ENCODE assay signal across 11 mouse cellular contexts in genomic region chr8:15392056-15392455, GRCm38 (mm10).
A peak's percentile ranks its signal among the peaks of the same experiment; 100 is the strongest.
DNase-seq lines count a peak whose midpoint lies in the region; ATAC-seq and TF ChIP-seq lines count a peak whose summit lies in the region.
"Had no signal": no experiment of that assay in that cellular context is flagged by ENCODE, and none has a peak within 500 bp of the region (broad histone marks: within the 10 kb centered on the region; RNA-seq: fewer than 3 reads in every experiment).

No protein-coding gene starts in this region.

- H3K27ac ChIP-seq in stomach, postnatal 0 days (replicated peaks), result no peak overlapping the region
- H3K27ac ChIP-seq: liver, embryonic 14.5 days had no signal

- H3K4me1 ChIP-seq in stomach, postnatal 0 days (replicated peaks; ENCODE audit: control insufficient read depth, insufficient read depth), result no peaks in the 10 kb centered on the region
- H3K4me1 ChIP-seq: megakaryocyte, embryonic 14.5 days had no signal

- no peak for DNase-seq in frontal cortex, postnatal 14 days (ENCODE audit: low spot score in 2 of 2)
- peak; percentile 5 to 13 for DNase-seq in left cerebral cortex, adult 9 months (ENCODE audit: low spot score in 2 of 2)
- DNase-seq in left cerebral cortex, postnatal 14 days (ENCODE audit: low spot score in 2 of 2), result no peak
- peak; percentile 24 for DNase-seq in cerebellum, adult 9-10 months
- peak; percentile 18 to 23 for DNase-seq in heart, postnatal 14 days
- DNase-seq in stomach, postnatal 0 days (ENCODE audit: low spot score), result no peak
- DNase-seq in adrenal gland, adult 2 months, result no peak
- DNase-seq: kidney, adult 9 months had no signal

- H3K27me3 ChIP-seq in stomach, postnatal 0 days (ENCODE audit: control insufficient read depth, insufficient read depth, low read length), result no peaks in the 10 kb centered on the region
- H3K27me3 ChIP-seq: megakaryocyte, embryonic 14.5 days had no signal

- no peak overlapping the region for H3K9ac ChIP-seq in stomach, postnatal 0 days (ENCODE audit: low read length)
- H3K9ac ChIP-seq: liver, embryonic 14.5 days had no signal

- no peaks in the 10 kb centered on the region for H3K36me3 ChIP-seq in stomach, postnatal 0 days (ENCODE audit: control insufficient read depth, insufficient read depth, low read length)

- TF ChIP-seq CTCF in stomach, postnatal 0 days (IDR thresholded peaks at IDR 0.05; ENCODE audit: low read depth), result no peak

- WGBS in stomach, postnatal 0 days, result 52% methylated on average over 4 of the region's 4 CpGs

- H3K4me3 ChIP-seq in stomach, postnatal 0 days (ENCODE audit: low read depth, low read length), result no peak overlapping the region
- H3K4me3 ChIP-seq: megakaryocyte, embryonic 14.5 days had no signal

- ATAC-seq in frontal cortex, adult (ENCODE audit: low TSS enrichment), result peak; percentile 59
- ATAC-seq in stomach, postnatal 0 days (ENCODE audit: low FRiP score, low TSS enrichment), result no peak

- H3K9me3 ChIP-seq in stomach, postnatal 0 days (ENCODE audit: control insufficient read depth, low read length), result no peaks in the 10 kb centered on the region

- intact Hi-C loops in left cerebral cortex, postnatal 14 days (cut with DNase I), result no loop called here
- intact Hi-C loops in heart, postnatal 14 days (cut with DNase I), result no loop called here

- no peak overlapping the region for H3K4me2 ChIP-seq in stomach, postnatal 0 days (replicated peaks; ENCODE audit: low read depth)

- TF ChIP-seq EP300 in stomach, postnatal 0 days (optimal IDR thresholded peaks at IDR 0.05), result no peak

Comparison
In these comparisons a context has a peak if more than half of its experiments do, and no peak if none do; other contexts are left out.
1. DNase-seq: peak in left cerebral cortex, adult 9 months (2 of 2), cerebellum, adult 9-10 months (single experiment) and heart, postnatal 14 days (2 of 2); none in frontal cortex, postnatal 14 days (0 of 2), left cerebral cortex, postnatal 14 days (0 of 2), stomach, postnatal 0 days (single experiment) and adrenal gland, adult 2 months (single experiment).